Mouse (Mus musculus): ENCODE measurements around the gene Lima1.

- TF ChIP-seq CTCF (IDR thresholded peaks at IDR 0.05; ENCODE audit: insufficient read depth, low read length) (no peak), POLR2A (IDR thresholded peaks at IDR 0.05; ENCODE audit: borderline replicate concordance, extremely low read depth, low read depth, low read length) (no peak)
These were observed 21.4 kb upstream of the Lima1 start for GRCm38 (mm10) chr15:99896621-99897020.
